Mouse (Mus musculus) embryonic fibroblast, embryonic 13.5 days (primary cell): Measurements from ENCODE around the gene Cgref1.

Experiments used
- CTCF ChIP-seq: IDR thresholded peaks from 2 replicates; pipeline ENCODE4 v1.5.1; 2011; ENCODE audit warnings: mild to moderate bottlenecking, control low read depth, low read length, moderate library complexity, borderline replicate concordance; ENCODE audit not compliant: insufficient read depth
- POLR2A ChIP-seq: IDR thresholded peaks from 2 replicates; pipeline ENCODE4 v1.6.1; 2011; ENCODE audit warnings: low read depth, mild to moderate bottlenecking, control low read depth, low read length, moderate library complexity

- TF ChIP-seq CTCF (no peak), POLR2A (no peak)
Measured at GRCm38 (mm10) chr5:30890375-30890774, 55.0 kb downstream of the Cgref1 start.
